Mouse (Mus musculus) heart, embryonic 16.5 days (tissue): ENCODE results near the gene Ugdh. TPM values are rescaled to one million over a fixed set of nuclear protein-coding genes. Genes with fewer than 3 reads are reported as not detected.

Experiments
- ATAC-seq: fragments of 200-750 bp; cut with Nextera tagmentation; replicated peaks from 2 replicates; pipeline ENCODE4 v1.8.0; 2017; ENCODE audit warnings: moderate number of reproducible peaks; ENCODE audit not compliant: insufficient read depth, low FRiP score; ENCODE audit errors: extremely low read depth
- H3K27ac ChIP-seq: fragments of 300-500 bp; sonication (generic); 2 replicates; pipeline ENCODE4 v1.5.1; 2014; ENCODE audit warnings: mild to moderate bottlenecking, low read length, control low read depth, moderate library complexity
- H3K27me3 ChIP-seq: fragments of 300-500 bp; sonication (generic); 2 replicates; pipeline ENCODE4 v1.6.1; 2014; ENCODE audit warnings: low read length, mixed read lengths; ENCODE audit not compliant: control insufficient read depth, insufficient read depth
- H3K36me3 ChIP-seq: fragments of 300-500 bp; sonication (generic); 2 replicates; pipeline ENCODE4 v1.6.1; 2014; ENCODE audit not compliant: control insufficient read depth, insufficient read depth
- H3K4me1 ChIP-seq: fragments of 300-500 bp; sonication (generic); 2 replicates; pipeline ENCODE4 v1.6.1; 2014; ENCODE audit warnings: low read length, mixed read lengths; ENCODE audit not compliant: control insufficient read depth, insufficient read depth
- H3K4me2 ChIP-seq: fragments of 300-500 bp; sonication (generic); 2 replicates; pipeline ENCODE4 v1.6.1; 2014; ENCODE audit warnings: low read depth, mild to moderate bottlenecking, control low read depth, low read length
- H3K4me3 ChIP-seq: fragments of 300-500 bp; sonication (generic); 2 replicates; pipeline ENCODE4 v1.5.1; 2014; ENCODE audit warnings: mild to moderate bottlenecking, control low read depth, low read length
- H3K9ac ChIP-seq: fragments of 300-500 bp; sonication (generic); 2 replicates; pipeline ENCODE4 v1.6.1; 2014; ENCODE audit warnings: low read length, control low read depth
- H3K9me3 ChIP-seq: fragments of 300-500 bp; sonication (generic); replicated peaks from 2 replicates; pipeline ENCODE4 v1.6.1; 2016; ENCODE audit warnings: low read length; ENCODE audit not compliant: control insufficient read depth
- WGBS: fragments of 180-500 bp; shearing (Covaris S2); extraction: QIAGEN DNeasy Blood & Tissue Kit; methylation state at CpG from one replicate; pipeline ENCODE4 v1.1.7; 2014; 5-methylcytosine and 5-hydroxymethylcytosine counted together
- polyA plus RNA-seq: library from polyadenylated mRNA; unstranded; fragments of >200 nt; fragmentation: Nextera tagmentation; extraction: Ambion mirVana; gene quantifications from 2 replicates; pipeline ENCODE4 v1.2.1, GENCODE M21; 2015

Gene Ugdh
- polyA plus RNA-seq, 1 experiment from 2014 or later: 65.3 TPM

DNA sequence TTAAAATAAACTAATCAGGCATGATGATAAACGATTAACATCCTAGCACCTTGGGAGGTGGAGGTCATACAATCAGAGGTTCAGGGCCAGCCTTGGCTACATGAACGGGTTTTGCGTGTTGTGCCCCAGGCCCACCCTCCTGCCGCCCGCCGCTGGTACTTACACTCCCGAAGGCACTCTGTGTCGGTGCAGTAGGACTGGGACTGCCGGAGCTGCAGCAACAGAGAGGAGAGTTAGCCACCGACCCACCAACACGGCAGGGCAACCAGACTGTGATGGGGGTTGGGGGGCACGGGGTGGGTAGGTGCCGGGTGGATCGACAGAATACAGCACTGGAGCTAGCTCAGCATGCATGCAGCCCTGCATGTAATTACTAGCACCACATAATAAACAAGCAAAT lies 24.6 kb upstream of the Ugdh start:
- peak overlapping the region; percentile 87 for H3K27ac ChIP-seq
- H3K27me3 ChIP-seq: no peaks in the 10 kb centered on the region
- no peak for ATAC-seq
- H3K9me3 ChIP-seq: no peaks in the 10 kb centered on the region
- H3K4me3 ChIP-seq: no peak overlapping the region
- no peak overlapping the region for H3K4me2 ChIP-seq
- peaks cover 7% of the 10 kb centered on the region; the same call in 1 of the 2 replicates for H3K36me3 ChIP-seq
- H3K9ac ChIP-seq: no peak overlapping the region
- 91% methylated on average over 14 of the region's 14 CpGs for WGBS
- H3K4me1 ChIP-seq: peaks cover 40% of the 10 kb centered on the region

DNA sequence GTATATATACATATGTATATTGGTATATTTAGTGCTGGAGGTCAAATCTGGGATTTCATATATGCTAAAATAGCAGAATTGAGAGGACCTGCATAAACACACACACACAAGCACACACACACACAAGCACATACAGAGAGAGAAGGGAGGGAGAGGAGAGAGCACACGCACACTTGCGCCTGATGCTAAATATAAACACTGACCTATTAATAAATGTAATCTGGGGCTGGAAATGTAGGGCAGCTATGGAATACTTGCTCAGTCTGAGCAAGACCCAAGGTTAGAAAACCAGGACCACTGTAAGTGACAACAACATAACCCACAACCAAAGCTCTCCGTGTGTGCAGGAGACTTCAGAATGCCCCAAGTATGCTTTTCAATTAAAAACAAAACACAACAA lies 23.7 kb upstream of the Ugdh start:
- Histone ChIP-seq H3K27me3 (no peaks in the 10 kb centered on the region), H3K27ac (peak overlapping the region; percentile 87), H3K9me3 (no peaks in the 10 kb centered on the region), H3K36me3 (peaks cover 7% of the 10 kb centered on the region; the same call in 1 of the 2 replicates), H3K4me3 (no peak overlapping the region), H3K9ac (peak overlapping the region; percentile 42; the same call in 1 of the 2 replicates), H3K4me1 (peaks cover 48% of the 10 kb centered on the region), H3K4me2 (peak overlapping the region; percentile 36; the same call in 1 of the 2 replicates)
- ATAC-seq: peak; percentile 54
- WGBS: 36% methylated on average over 3 of the region's 3 CpGs

DNA sequence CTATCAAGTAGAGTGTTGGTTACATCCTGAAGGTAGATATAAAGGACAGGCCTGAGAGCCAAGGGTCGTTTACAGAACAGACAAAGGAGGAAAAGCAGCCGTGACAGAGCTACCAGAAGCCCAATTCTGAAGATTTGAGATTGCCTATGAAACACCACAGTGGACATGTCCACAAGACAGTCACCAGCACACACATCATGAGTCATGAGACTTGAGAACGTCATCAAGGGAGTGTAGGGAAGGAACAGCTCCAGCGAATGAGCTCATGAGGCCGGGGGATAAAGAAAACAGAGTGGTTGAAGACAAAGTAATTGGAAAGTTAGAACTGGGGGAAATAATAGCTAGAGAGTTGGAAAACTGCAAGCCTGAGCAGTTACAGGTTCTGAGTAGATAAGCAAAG lies 22.1 kb upstream of the Ugdh start:
- ATAC-seq: peak; percentile 29
- WGBS: 37% methylated on average over 5 of the region's 5 CpGs
- 0 out of 2 replicates have a peak overlapping the region, but pooled peaks have one; percentile 5 for H3K9ac ChIP-seq
- H3K4me1 ChIP-seq: peaks cover 48% of the 10 kb centered on the region
- no peaks in the 10 kb centered on the region for H3K27me3 ChIP-seq
- H3K9me3 ChIP-seq: no peaks in the 10 kb centered on the region
- no peak overlapping the region for H3K4me3 ChIP-seq
- no peak overlapping the region for H3K4me2 ChIP-seq
- H3K27ac ChIP-seq: peak overlapping the region; percentile 83
- peaks cover 3% of the 10 kb centered on the region; the same call in 1 of the 2 replicates for H3K36me3 ChIP-seq

DNA sequence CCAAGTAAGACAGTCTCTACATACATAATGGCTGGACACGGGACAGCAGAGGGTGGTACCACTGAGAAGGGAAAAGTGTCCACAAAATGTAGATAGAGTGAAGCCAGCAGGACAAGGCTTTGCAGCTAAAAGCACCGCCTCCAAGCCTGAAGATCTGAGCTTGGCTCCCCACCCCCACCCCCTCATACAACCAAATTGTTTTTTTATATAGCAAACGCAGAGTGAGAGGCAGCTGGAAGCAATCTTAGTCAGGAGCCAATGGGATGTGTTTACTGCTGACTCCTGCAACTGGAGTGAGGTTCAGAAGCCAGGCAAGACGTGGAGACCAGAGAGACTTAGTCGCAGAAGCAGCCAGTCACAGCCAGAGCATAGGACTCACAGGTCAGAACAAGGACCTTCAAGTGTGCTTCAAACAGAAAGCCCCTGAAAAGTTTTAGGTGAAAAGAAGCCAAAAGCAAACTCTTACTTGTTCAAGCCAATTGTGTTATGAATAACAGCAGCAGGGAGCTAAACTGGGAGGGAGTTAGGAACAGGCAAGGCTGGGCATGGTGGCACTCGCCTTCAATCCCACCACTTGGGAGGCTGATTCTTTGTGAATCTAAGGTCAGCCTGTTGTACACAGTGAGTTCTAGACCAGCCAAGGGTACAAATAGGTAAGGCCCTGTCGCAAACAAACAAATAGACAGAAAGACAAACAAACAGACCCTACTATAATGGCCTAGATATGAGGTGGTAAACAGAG lies 21.5 kb upstream of the Ugdh start:
- Histone ChIP-seq H3K27me3 (no peaks in the 10 kb centered on the region), H3K36me3 (peaks cover 6% of the 10 kb centered on the region; the same call in 1 of the 2 replicates), H3K4me3 (no peak overlapping the region), H3K9ac (peak overlapping the region; percentile 22; the same call in 1 of the 2 replicates), H3K4me2 (no peak overlapping the region), H3K27ac (peak overlapping the region; percentile 83), H3K9me3 (no peaks in the 10 kb centered on the region), H3K4me1 (peaks cover 48% of the 10 kb centered on the region)
- no peak for ATAC-seq
- WGBS: 47% methylated on average over 7 of the region's 7 CpGs

DNA sequence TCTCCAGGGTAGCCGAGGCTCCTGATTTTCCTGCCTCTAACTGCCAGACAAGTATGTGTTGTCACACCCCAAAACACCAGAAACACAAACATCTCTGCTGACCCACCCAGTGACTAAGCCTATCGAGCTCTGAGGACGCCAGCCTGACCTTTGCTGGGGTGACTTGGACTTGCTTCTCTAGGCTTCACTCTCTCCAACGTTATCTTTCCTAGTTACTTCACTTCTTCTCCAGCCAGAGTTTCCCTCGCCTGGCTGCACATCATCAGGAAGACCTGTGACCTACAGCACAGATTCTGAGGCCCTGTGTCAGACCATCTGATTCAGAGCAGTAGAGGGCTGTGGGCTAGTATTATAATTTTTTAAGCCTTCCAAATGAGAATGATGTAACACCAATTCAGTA lies 19.0 kb upstream of the Ugdh start:
- H3K27ac ChIP-seq: peak overlapping the region; percentile 59
- no peak overlapping the region for H3K4me2 ChIP-seq
- H3K36me3 ChIP-seq: peaks cover 12% of the 10 kb centered on the region; the same call in 1 of the 2 replicates
- no peaks in the 10 kb centered on the region for H3K27me3 ChIP-seq
- no peaks in the 10 kb centered on the region for H3K9me3 ChIP-seq
- no peak for ATAC-seq
- no peak overlapping the region for H3K9ac ChIP-seq
- peaks cover 37% of the 10 kb centered on the region for H3K4me1 ChIP-seq
- WGBS: 30% methylated on average over 5 of the region's 5 CpGs
- no peak overlapping the region for H3K4me3 ChIP-seq

DNA sequence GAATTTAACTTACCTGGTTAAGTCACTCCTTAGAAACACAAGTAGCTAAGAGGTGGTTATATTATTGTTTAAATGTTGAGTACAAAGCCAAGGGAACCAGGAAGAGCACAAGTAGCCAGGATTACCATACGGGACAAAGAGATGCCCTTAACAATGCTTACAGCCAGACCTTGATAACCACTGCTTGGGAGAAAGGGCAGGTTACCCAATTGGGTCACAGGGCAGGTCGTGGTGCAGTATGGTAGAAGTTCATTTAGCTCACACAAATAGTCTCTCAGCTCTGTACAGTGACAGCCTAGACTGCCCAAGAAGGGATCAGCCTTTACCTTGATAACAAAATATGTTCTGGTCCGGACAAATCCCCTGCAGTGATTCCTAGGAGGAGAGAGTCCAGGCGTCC lies 13.2 kb upstream of the Ugdh start:
- Histone ChIP-seq H3K4me2 (no peak overlapping the region), H3K36me3 (peaks cover 26% of the 10 kb centered on the region), H3K9me3 (no peaks in the 10 kb centered on the region), H3K27ac (no peak overlapping the region), H3K9ac (no peak overlapping the region), H3K27me3 (no peaks in the 10 kb centered on the region), H3K4me1 (no peaks in the 10 kb centered on the region), H3K4me3 (no peak overlapping the region)
- ATAC-seq: no peak
- WGBS: 71% methylated on average over 4 of the region's 4 CpGs

DNA sequence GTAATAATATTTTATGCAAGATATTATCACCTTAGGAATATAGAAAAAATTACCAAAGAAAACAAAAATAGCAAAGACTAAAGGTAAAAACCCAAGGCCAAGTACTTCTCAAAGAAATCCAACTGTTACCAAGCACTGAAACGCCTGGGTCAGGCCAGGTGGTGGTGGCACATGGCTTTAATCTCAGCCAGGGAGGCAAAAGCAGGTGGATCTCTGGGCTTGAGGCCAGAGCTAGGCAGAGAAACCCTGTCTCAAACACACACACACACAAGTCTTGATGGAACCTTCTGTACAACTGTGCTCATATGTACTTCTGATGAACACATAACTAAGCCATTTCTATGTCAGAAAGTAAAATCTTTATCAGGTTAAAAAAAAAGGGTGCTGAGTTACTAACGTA lies 12.1 kb upstream of the Ugdh start:
- Histone ChIP-seq H3K27ac (no peak overlapping the region), H3K9ac (no peak overlapping the region), H3K4me2 (no peak overlapping the region), H3K4me3 (no peak overlapping the region), H3K36me3 (peaks cover 26% of the 10 kb centered on the region), H3K27me3 (no peaks in the 10 kb centered on the region), H3K4me1 (no peaks in the 10 kb centered on the region), H3K9me3 (no peaks in the 10 kb centered on the region)
- ATAC-seq: no peak
- 85% methylated on average over 2 of the region's 2 CpGs for WGBS

DNA sequence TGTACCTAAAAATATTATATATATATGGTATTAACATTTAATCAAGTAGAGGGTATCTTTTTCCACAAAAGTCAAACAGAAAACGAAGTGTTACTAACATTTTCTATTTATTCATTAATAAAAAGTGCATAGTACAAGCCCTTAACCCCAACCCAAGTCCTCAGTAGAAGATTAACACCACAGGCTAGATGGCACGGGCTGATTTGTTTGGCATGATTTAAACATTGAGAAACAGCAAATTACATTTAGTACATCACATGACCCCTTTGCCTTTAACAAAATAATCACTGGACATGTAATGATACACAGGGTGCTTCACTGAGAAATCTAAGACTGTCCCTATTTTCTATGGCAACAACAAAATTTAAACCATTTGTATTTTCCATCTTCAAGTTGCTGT lies 11.0 kb upstream of the Ugdh start:
- no peak overlapping the region for H3K4me2 ChIP-seq
- H3K27ac ChIP-seq: no peak overlapping the region
- H3K4me1 ChIP-seq: no peaks in the 10 kb centered on the region
- H3K9ac ChIP-seq: no peak overlapping the region
- H3K27me3 ChIP-seq: no peaks in the 10 kb centered on the region
- ATAC-seq: no peak
- H3K36me3 ChIP-seq: peaks cover 24% of the 10 kb centered on the region
- H3K9me3 ChIP-seq: no peaks in the 10 kb centered on the region
- WGBS: 83% methylated on average over 2 of the region's 2 CpGs
- no peak overlapping the region for H3K4me3 ChIP-seq

DNA sequence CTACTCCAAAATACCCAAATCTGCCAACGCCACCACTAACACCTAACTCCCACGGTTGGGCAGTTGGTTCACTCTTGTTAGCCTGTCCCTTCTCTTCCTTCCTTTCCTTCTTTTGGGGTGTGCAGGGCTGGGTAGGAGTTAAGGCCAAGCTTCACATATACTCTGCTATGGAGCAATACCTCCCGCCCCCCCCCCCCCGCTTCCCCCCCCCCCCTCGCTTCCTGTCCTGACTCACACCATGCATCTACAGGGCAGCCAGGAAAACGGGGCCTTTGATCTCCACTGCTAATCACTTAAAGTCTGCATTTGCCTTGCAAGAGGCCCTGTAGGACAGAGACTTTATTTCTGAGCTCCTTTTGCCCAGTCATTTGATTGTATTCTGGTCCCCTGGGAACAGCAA lies 9.2 kb upstream of the Ugdh start:
- no peak overlapping the region for H3K4me2 ChIP-seq
- H3K27me3 ChIP-seq: no peaks in the 10 kb centered on the region
- no peaks in the 10 kb centered on the region for H3K9me3 ChIP-seq
- H3K4me3 ChIP-seq: no peak overlapping the region
- 43% methylated on average over 3 of the region's 6 CpGs for WGBS
- H3K27ac ChIP-seq: no peak overlapping the region
- no peaks in the 10 kb centered on the region for H3K4me1 ChIP-seq
- H3K36me3 ChIP-seq: peaks cover 18% of the 10 kb centered on the region; the same call in 1 of the 2 replicates
- H3K9ac ChIP-seq: no peak overlapping the region
- no peak for ATAC-seq
